Mouse (Mus musculus): Measurements from ENCODE around the gene Bcl10. TPM values are rescaled to one million over a fixed set of nuclear protein-coding genes. Genes with fewer than 3 reads are reported as not detected.

The Bcl10 gene
- polyA plus RNA-seq, 1 experiment = 14.5 TPM

Other genes with a start within 250 kb of the Bcl10 start
- gene Ddah1, start 164.1 kb upstream of the Bcl10 start, polyA plus RNA-seq (2012; ENCODE audit: insufficient read depth, insufficient read length, missing spikeins) = 0.59 and 1.3 TPM in 2 replicates
- 18.1 and 19.4 TPM in 2 replicates for gene 2410004B18Rik, start 15.2 kb downstream of the Bcl10 start, polyA plus RNA-seq (2012; ENCODE audit: insufficient read depth, insufficient read length, missing spikeins)
- 4.4 and 4.5 TPM in 2 replicates for gene Syde2, start 65.1 kb downstream of the Bcl10 start, polyA plus RNA-seq (2012; ENCODE audit: insufficient read depth, insufficient read length, missing spikeins)
- gene Wdr63, start 185.3 kb downstream of the Bcl10 start, polyA plus RNA-seq (2012; ENCODE audit: insufficient read depth, insufficient read length, missing spikeins) = not detected in 2 replicates
- not detected in 2 replicates for gene Mcoln3, start 194.6 kb downstream of the Bcl10 start, polyA plus RNA-seq (2012; ENCODE audit: insufficient read depth, insufficient read length, missing spikeins)
- not detected in 2 replicates for gene Mcoln2, start 227.0 kb downstream of the Bcl10 start, polyA plus RNA-seq (2012; ENCODE audit: insufficient read depth, insufficient read length, missing spikeins)

Measured in brown adipose tissue, adult 24 weeks (tissue).